Mouse (Mus musculus): Measurements from ENCODE around the gene Pecr. TPM values are rescaled to one million over a fixed set of nuclear protein-coding genes. Genes with fewer than 3 reads are reported as not detected.
"Not testable (repeated sequence)": the region's sequence is repeated elsewhere in the genome, so short reads cannot be mapped to it uniquely, and the experiment has no call there.

Pecr gene
- total and polyA plus RNA-seq, 3 experiments, result 10.7 to 15.5 TPM; not detected in 1

- H3K4me1 ChIP-seq (ENCODE audit: control insufficient read depth in 1 of 2, insufficient read depth in 2 of 2, low read length in 2 of 2); H3K79me2 ChIP-seq (ENCODE audit: control insufficient read depth, insufficient read depth, low read length, poor library complexity); H3K36me3 ChIP-seq (ENCODE audit: control insufficient read depth in 1 of 2, insufficient read depth in 2 of 2, low read length in 2 of 2); H3K9me3 ChIP-seq (replicated peaks; ENCODE audit: insufficient read depth, low read length); H3K27me3 ChIP-seq (ENCODE audit: control insufficient read depth in 1 of 2, insufficient read depth in 2 of 2, low read length in 2 of 2): not testable (repeated sequence)
- H3K27ac ChIP-seq (ENCODE audit: control insufficient read depth, low read depth, low read length), result peak overlapping the region; percentile 46
- peak; percentile 67; the same call in 1 of the 2 replicates for TF ChIP-seq TBP (IDR thresholded peaks at IDR 0.05; ENCODE audit: low read depth, low read length)
- peak; percentile 40 to 77; a peak in 2 of 4 replicates for TF ChIP-seq POLR2A (IDR thresholded peaks at IDR 0.05; ENCODE audit: control insufficient read depth in 1 of 2, insufficient read depth in 1 of 2, low read depth in 1 of 2, low read length in 2 of 2, poor library complexity in 1 of 2)
- peak overlapping the region; percentile 66 for H3K9ac ChIP-seq (ENCODE audit: control insufficient read depth, low read depth, low read length, poor library complexity, severe bottlenecking)
- DNase-seq (ENCODE audit: low read depth, low spot score), result peak; percentile 87
- H3K4me3 ChIP-seq (ENCODE audit: control insufficient read depth in 1 of 2, insufficient read depth in 1 of 2, low read depth in 2 of 2, low read length in 2 of 2), result peak overlapping the region; percentile 57 to 71
Observed at GRCm38 (mm10) chr1:72236363-72237006, 47.6 kb downstream of the Pecr start.

- not testable (repeated sequence) for H3K9me3 ChIP-seq (replicated peaks; ENCODE audit: insufficient read depth, low read length); H3K36me3 ChIP-seq (ENCODE audit: control insufficient read depth in 1 of 2, insufficient read depth in 2 of 2, low read length in 2 of 2); H3K27me3 ChIP-seq (ENCODE audit: control insufficient read depth in 1 of 2, insufficient read depth in 2 of 2, low read length in 2 of 2); H3K4me1 ChIP-seq (ENCODE audit: control insufficient read depth in 1 of 2, insufficient read depth in 2 of 2, low read length in 2 of 2); H3K27ac ChIP-seq (ENCODE audit: control insufficient read depth, low read depth, low read length); H3K79me2 ChIP-seq (ENCODE audit: control insufficient read depth, insufficient read depth, low read length, poor library complexity)
- DNase-seq (ENCODE audit: low read depth, low spot score), result peak; percentile 45
- TF ChIP-seq ZNF384 (IDR thresholded peaks at IDR 0.05; ENCODE audit: low read depth, low read length) (peak; percentile 53; the same call in 1 of the 2 replicates), MAZ (IDR thresholded peaks at IDR 0.05; ENCODE audit: low read depth, low read length) (peak; percentile 89), CTCF (IDR thresholded peaks at IDR 0.05 in 2 of 3, conservative IDR thresholded peaks at IDR 0.05 in 1 of 3; ENCODE audit: control insufficient read depth in 1 of 3, insufficient read depth in 1 of 3, low read depth in 2 of 3, low read length in 3 of 3, poor library complexity in 1 of 3, severe bottlenecking in 1 of 3) (peak; percentile 35 to 71 (median 55)), JUND (IDR thresholded peaks at IDR 0.05; ENCODE audit: low read depth, low read length) (peak; percentile 93)
- Histone ChIP-seq H3K9ac (ENCODE audit: control insufficient read depth, low read depth, low read length, poor library complexity, severe bottlenecking) (peak overlapping the region; percentile 1), H3K4me3 (ENCODE audit: control insufficient read depth in 1 of 2, insufficient read depth in 1 of 2, low read depth in 2 of 2, low read length in 2 of 2) (peak overlapping the region in 1 of 2 experiments; percentile 10; a peak in 2 of 4 replicates)
Observed at GRCm38 (mm10) chr1:72232592-72232991, 51.5 kb downstream of the Pecr start.

DNA sequence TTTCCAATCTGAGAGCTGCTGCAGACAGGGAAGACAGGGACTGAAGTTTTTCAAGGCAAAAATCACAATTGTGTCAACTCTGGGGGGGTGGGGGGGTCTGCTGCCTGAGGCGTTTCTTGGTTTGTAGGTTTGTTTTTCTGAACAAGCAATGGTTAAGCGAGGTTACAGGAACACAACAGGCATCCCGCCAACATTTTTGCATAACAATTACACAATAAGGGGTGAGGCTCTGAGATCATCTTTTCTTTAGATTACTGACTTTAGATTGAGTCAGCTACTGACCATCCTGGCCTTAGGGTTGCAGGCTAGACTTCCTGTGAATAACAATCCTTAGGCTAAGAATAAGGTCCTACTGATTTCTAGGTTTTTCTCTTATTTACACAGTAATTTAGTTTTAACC is 55.1 kb downstream of the Pecr start:
- Histone ChIP-seq H3K9me3 (replicated peaks; ENCODE audit: insufficient read depth, low read length) (no peaks in the 10 kb centered on the region), H3K36me3 (ENCODE audit: control insufficient read depth in 1 of 2, insufficient read depth in 2 of 2, low read length in 2 of 2) (no peaks in the 10 kb centered on the region), H3K4me1 (ENCODE audit: control insufficient read depth in 1 of 2, insufficient read depth in 2 of 2, low read length in 2 of 2) (peaks cover 0 to 6% of the 10 kb centered on the region in 2 experiments; a peak in 1 of 4 replicates), H3K27ac (ENCODE audit: control insufficient read depth, low read depth, low read length) (no peak overlapping the region), H3K79me2 (ENCODE audit: control insufficient read depth, insufficient read depth, low read length, poor library complexity) (no peaks in the 10 kb centered on the region), H3K27me3 (ENCODE audit: control insufficient read depth in 1 of 2, insufficient read depth in 2 of 2, low read length in 2 of 2) (no peaks in the 10 kb centered on the region; a peak in 1 of 4 replicates), H3K4me3 (ENCODE audit: control insufficient read depth in 1 of 2, insufficient read depth in 1 of 2, low read depth in 2 of 2, low read length in 2 of 2) (no peak overlapping the region), H3K9ac (ENCODE audit: control insufficient read depth, low read depth, low read length, poor library complexity, severe bottlenecking) (no peak overlapping the region)
- no peak for DNase-seq (ENCODE audit: low read depth, low spot score)
- no peak for TF ChIP-seq SMC3 (IDR thresholded peaks at IDR 0.05; ENCODE audit: low read depth, low read length)
- no peak for TF ChIP-seq CHD2 (IDR thresholded peaks at IDR 0.05; ENCODE audit: low read length)
- no peak for TF ChIP-seq ZKSCAN1 (IDR thresholded peaks at IDR 0.05; ENCODE audit: low read depth, low read length)
- no peak for TF ChIP-seq MAX (IDR thresholded peaks at IDR 0.05; ENCODE audit: low read length)
- no peak for TF ChIP-seq GABPA (IDR thresholded peaks at IDR 0.05; ENCODE audit: low read depth, low read length)
